Mouse (Mus musculus): ENCODE measurements around the gene Tbc1d10a. TPM values are rescaled to one million over a fixed set of nuclear protein-coding genes. Genes with fewer than 3 reads are reported as not detected.
A peak's percentile ranks its signal among the peaks of the same experiment; 100 is the strongest.

The Tbc1d10a gene
- polyA plus RNA-seq, 1 experiment from 2014 or later: 27.7 TPM

- 89% methylated on average over 7 of the region's 7 CpGs for WGBS
- Histone ChIP-seq H3K9ac (no peak overlapping the region), H3K27ac (no peak overlapping the region), H3K4me1 (no peaks in the 10 kb centered on the region), H3K36me3 (peaks cover 41% of the 10 kb centered on the region), H3K4me3 (no peak overlapping the region), H3K9me3 (no peaks in the 10 kb centered on the region), H3K27me3 (replicated peaks) (no peaks in the 10 kb centered on the region), H3K4me2 (replicated peaks) (no peak overlapping the region)
- ATAC-seq (ENCODE audit: low FRiP score, low read depth): no peak
Observed at GRCm38 (mm10) chr11:4205951-4206350, 19.4 kb downstream of the Tbc1d10a start.

DNA sequence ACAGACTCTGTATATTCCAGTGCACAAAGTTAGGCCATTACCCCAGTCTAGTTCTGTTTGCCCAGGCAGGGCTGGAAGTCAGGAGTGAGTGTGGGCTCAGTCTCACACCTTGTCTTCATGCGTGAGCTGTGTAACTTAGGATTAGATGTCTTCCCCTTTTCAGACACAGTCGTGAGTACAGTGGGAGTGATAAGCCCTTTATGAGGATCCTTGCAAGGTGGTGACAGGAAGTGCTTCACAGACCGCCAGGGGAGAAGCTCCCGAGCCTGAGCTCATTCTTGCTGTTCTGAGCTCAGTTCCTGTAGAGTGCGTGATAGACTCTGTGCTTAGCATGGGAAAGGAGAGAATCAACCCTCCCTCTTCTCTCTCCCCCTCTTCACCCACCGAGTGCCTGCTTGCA lies 20.0 kb downstream of the Tbc1d10a start:
- Histone ChIP-seq H3K4me1 (no peaks in the 10 kb centered on the region), H3K9ac (no peak overlapping the region), H3K4me3 (no peak overlapping the region), H3K4me2 (replicated peaks) (no peak overlapping the region), H3K27ac (no peak overlapping the region), H3K9me3 (no peaks in the 10 kb centered on the region), H3K36me3 (peaks cover 42% of the 10 kb centered on the region), H3K27me3 (replicated peaks) (no peaks in the 10 kb centered on the region)
- no peak for ATAC-seq (ENCODE audit: low FRiP score, low read depth)
- 87% methylated on average over 6 of the region's 6 CpGs for WGBS

DNA sequence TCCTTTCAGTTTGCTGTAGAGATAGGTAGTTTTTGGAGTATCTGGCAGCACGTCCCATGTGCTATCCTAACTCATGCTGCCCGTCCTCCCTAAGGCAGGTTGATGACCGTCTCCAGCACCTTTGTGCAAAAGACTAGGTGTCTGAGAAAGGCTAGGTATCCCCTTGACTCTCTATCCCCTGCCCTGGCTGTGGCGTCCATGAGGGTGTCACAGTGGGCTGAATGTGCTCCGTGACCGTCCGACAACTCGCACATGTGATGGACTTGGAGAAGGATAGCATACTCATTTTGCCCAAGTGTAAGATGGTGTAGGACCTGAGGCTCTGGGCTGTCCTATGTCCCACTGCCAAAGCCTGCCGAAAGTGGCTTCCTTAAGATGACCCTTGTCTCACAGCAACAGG lies 21.1 kb downstream of the Tbc1d10a start:
- H3K4me2 ChIP-seq (replicated peaks): no peak overlapping the region
- no peaks in the 10 kb centered on the region for H3K9me3 ChIP-seq
- no peak overlapping the region for H3K27ac ChIP-seq
- no peak overlapping the region for H3K9ac ChIP-seq
- 94% methylated on average over 9 of the region's 9 CpGs for WGBS
- no peaks in the 10 kb centered on the region for H3K27me3 ChIP-seq (replicated peaks)
- ATAC-seq (ENCODE audit: low FRiP score, low read depth): no peak
- no peaks in the 10 kb centered on the region for H3K4me1 ChIP-seq
- H3K36me3 ChIP-seq: peaks cover 53% of the 10 kb centered on the region
- H3K4me3 ChIP-seq: no peak overlapping the region

DNA sequence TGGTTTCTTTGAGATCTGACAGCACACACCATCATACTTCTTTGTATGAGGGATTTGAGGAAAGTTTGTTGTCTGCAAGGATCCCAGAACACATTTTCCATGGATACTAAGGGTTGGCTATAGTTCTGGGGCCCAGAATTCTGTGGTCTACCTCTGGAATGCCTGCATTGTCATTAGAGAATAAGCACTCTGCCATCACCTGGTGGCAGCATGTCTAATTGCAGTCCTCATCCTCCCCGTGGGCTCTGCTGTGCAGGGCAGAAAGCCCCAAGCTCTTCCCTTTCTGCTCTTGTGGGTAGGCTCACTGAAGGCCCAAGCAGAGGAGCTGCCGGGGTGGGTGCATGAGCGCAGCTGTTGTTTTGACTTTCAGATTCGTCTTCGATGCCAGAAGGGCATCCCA lies 23.0 kb downstream of the Tbc1d10a start:
- ATAC-seq (ENCODE audit: low FRiP score, low read depth): no peak
- no peak overlapping the region for H3K4me2 ChIP-seq (replicated peaks)
- peaks cover 71% of the 10 kb centered on the region for H3K36me3 ChIP-seq
- 81% methylated on average over 5 of the region's 5 CpGs for WGBS
- no peaks in the 10 kb centered on the region for H3K4me1 ChIP-seq
- no peaks in the 10 kb centered on the region for H3K27me3 ChIP-seq (replicated peaks)
- H3K9ac ChIP-seq: no peak overlapping the region
- no peak overlapping the region for H3K4me3 ChIP-seq
- no peak overlapping the region for H3K27ac ChIP-seq
- H3K9me3 ChIP-seq: no peaks in the 10 kb centered on the region

DNA sequence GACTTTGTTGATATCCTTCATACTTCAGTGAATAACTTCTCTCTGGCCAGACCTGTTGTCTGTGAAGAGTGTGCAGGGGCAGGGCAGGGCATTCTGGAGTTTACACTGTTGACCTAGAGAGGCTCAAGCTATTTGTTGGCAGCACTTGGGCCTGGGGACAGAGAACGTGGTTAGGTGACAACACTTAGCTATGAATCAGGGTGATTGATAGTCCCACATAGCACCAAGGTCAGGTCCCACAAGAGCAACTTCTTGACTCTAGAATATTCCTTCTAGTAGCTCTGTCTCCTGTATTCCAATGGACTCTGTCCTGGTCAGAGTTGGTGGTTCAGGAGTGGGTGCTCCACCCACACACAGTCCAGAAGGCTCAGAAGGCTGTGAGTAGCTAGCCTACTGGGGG lies 24.2 kb downstream of the Tbc1d10a start:
- Histone ChIP-seq H3K4me2 (replicated peaks) (no peak overlapping the region), H3K4me3 (no peak overlapping the region), H3K27me3 (replicated peaks) (no peaks in the 10 kb centered on the region), H3K9ac (no peak overlapping the region), H3K9me3 (no peaks in the 10 kb centered on the region), H3K36me3 (peaks cover 83% of the 10 kb centered on the region), H3K4me1 (no peaks in the 10 kb centered on the region), H3K27ac (no peak overlapping the region)
- WGBS: 69% methylated on average over 1 of the region's 1 CpGs
- ATAC-seq (ENCODE audit: low FRiP score, low read depth): no peak

DNA sequence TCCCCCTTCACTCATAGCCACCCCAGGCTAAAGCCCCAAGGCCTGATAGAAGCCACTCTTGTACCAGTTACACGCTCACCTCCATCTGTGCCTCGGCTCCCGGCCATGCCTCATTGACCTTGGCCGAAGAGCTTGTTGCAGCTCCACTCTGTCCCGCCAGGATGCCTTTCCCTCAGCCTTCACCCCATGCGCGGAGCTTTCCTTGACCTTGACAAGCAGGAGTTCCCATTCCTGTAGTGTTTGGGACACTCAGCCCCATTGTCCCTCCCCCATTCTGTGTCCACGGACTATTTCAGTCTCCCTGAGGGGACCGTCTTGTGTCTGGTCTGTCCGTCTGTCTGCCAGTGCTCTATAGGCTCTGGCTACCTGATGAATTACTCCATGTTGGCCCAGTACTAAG lies 26.5 kb downstream of the Tbc1d10a start:
- peaks cover 67% of the 10 kb centered on the region for H3K36me3 ChIP-seq

DNA sequence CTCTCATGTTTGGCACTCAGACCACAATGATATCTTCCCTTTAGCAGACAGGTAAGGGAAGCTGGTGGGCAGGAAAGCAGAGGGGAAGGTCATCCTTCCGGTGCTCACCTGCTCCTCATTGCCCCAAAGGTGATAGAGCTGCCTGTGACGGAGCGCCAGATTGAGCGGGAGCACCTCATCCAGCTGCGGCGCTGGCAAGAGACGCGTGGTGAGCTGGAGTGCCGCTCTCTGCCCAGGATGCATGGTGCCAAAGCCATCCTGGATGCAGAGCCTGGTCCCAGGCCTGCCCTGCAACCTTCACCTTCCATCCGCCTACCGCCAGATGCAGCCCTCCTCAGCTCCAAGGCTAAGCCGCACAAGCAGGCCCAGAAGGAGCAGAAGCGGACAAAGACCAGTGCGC lies 28.0 kb downstream of the Tbc1d10a start:
- Histone ChIP-seq H3K27me3 (replicated peaks) (peaks cover 20% of the 10 kb centered on the region), H3K4me3 (no peak overlapping the region), H3K4me2 (replicated peaks) (no peak overlapping the region), H3K9me3 (no peaks in the 10 kb centered on the region), H3K27ac (no peak overlapping the region), H3K9ac (no peak overlapping the region), H3K36me3 (peaks cover 57% of the 10 kb centered on the region), H3K4me1 (peaks cover 13% of the 10 kb centered on the region)
- ATAC-seq (ENCODE audit: low FRiP score, low read depth): no peak
- WGBS: 94% methylated on average over 14 of the region's 14 CpGs

More for the DNA sequence above, 26.5 kb downstream of the Tbc1d10a start:
- Histone ChIP-seq H3K4me1 (peaks cover 6% of the 10 kb centered on the region), H3K4me2 (replicated peaks) (no peak overlapping the region), H3K27me3 (replicated peaks) (peaks cover 6% of the 10 kb centered on the region), H3K4me3 (no peak overlapping the region), H3K27ac (no peak overlapping the region), H3K9me3 (no peaks in the 10 kb centered on the region), H3K9ac (no peak overlapping the region)
- 93% methylated on average over 10 of the region's 10 CpGs for WGBS
- ATAC-seq (ENCODE audit: low FRiP score, low read depth): no peak

DNA sequence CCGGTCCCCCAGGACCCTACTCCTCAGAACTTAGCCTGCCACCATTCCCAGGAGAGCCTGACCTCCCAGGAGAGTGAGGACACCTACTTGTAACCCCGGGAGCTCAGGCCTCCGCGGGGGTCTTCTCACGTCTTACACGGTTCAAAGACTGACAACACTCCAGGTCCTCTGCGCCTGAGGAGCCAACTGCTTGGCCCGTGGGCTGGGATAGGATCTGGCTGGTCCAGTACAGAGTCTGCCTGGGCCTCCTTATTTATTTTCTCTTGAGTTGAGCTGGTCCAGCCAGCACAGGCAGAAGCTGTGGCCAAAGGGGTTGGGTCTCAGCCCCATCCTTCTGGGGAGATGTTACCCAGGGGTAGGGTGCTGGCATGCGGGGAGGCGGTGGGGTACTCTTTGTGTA lies 28.5 kb downstream of the Tbc1d10a start:
- H3K4me1 ChIP-seq: peaks cover 13% of the 10 kb centered on the region
- WGBS: 90% methylated on average over 10 of the region's 10 CpGs
- H3K9ac ChIP-seq: no peak overlapping the region
- H3K4me3 ChIP-seq: no peak overlapping the region
- no peak for ATAC-seq (ENCODE audit: low FRiP score, low read depth)
- peaks cover 24% of the 10 kb centered on the region for H3K27me3 ChIP-seq (replicated peaks)
- H3K27ac ChIP-seq: no peak overlapping the region
- no peak overlapping the region for H3K4me2 ChIP-seq (replicated peaks)
- no peaks in the 10 kb centered on the region for H3K9me3 ChIP-seq
- peaks cover 52% of the 10 kb centered on the region for H3K36me3 ChIP-seq

DNA sequence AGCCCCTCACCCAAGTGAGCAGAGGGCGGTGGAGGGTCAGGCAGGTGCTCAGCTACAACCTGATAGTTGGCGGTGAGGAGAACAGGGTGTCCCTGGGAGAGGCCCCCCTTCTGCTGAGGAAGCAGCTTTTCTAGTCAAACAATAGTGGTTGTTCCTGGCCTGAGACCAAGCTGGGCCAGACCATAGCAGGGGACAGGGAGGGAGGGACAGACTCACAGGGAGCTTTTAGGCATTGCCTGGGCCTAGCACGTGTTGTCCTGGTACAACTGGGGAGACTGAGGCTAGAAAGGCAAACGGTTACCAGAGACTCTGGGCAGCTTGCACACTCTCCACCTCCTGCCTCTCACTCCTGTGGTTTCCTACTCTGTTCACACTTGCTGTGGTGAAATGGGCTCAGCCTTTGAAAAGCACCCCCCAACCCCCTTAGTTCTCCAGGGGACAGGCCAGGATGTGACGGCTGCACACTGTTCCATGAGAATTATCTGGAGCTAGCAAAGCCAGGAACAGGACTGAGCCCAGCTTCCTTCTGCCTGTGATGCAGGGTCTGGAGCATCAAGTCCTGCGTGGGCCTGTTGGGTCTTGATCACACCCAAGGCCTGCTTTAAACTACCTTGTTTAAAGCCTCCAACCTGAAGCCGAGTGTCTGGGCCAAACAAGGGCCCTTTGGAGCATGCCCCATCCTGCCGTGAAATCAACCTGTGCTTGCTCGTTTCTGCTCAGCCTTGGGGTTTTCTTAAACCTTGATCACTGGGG lies 29.8 kb downstream of the Tbc1d10a start:
- ATAC-seq (ENCODE audit: low FRiP score, low read depth): no peak
- 85% methylated on average over 9 of the region's 9 CpGs for WGBS
- Histone ChIP-seq H3K4me3 (no peak overlapping the region), H3K4me1 (peaks cover 13% of the 10 kb centered on the region), H3K9ac (no peak overlapping the region), H3K27me3 (replicated peaks) (peaks cover 26% of the 10 kb centered on the region), H3K9me3 (no peaks in the 10 kb centered on the region), H3K27ac (no peak overlapping the region), H3K4me2 (replicated peaks) (no peak overlapping the region), H3K36me3 (peaks cover 42% of the 10 kb centered on the region)

GRCm38 (mm10) chr11:4217914-4218629 lies 31.5 kb downstream of the Tbc1d10a start, which contains the start of gene Castor1:
TSS of gene Castor1 (plus strand) at chr11:4218225.
- WGBS: 1% methylated on average over 56 of the region's 56 CpGs
- Histone ChIP-seq H3K4me3 (peak within 1 kb of the TSS; percentile 43), H3K36me3 (peaks cover 27% of the 10 kb centered on the region), H3K4me2 (replicated peaks) (peak within 1 kb of the TSS; percentile 92), H3K9me3 (no peaks in the 10 kb centered on the region), H3K4me1 (peaks cover 13% of the 10 kb centered on the region), H3K27me3 (replicated peaks) (peaks cover 26% of the 10 kb centered on the region), H3K9ac (peak within 1 kb of the TSS; percentile 56), H3K27ac (no peak within 1 kb of the TSS)
- peak; percentile 75 for ATAC-seq (ENCODE audit: low FRiP score, low read depth)

- Histone ChIP-seq H3K4me1 (peaks cover 13% of the 10 kb centered on the region), H3K27me3 (replicated peaks) (peaks cover 26% of the 10 kb centered on the region), H3K27ac (no peak overlapping the region), H3K4me2 (replicated peaks) (peak overlapping the region; percentile 92), H3K9ac (peak overlapping the region; percentile 56; the same call in 1 of the 2 replicates), H3K9me3 (no peaks in the 10 kb centered on the region), H3K4me3 (peak overlapping the region; percentile 43), H3K36me3 (peaks cover 21% of the 10 kb centered on the region)
- ATAC-seq (ENCODE audit: low FRiP score, low read depth): no peak
- WGBS: 4% methylated on average over 6 of the region's 6 CpGs
Observed at GRCm38 (mm10) chr11:4218637-4219036, 32.0 kb downstream of the Tbc1d10a start.

- H3K27me3 ChIP-seq (replicated peaks): peaks cover 26% of the 10 kb centered on the region
- WGBS: 8% methylated on average over 2 of the region's 2 CpGs
- 0 out of 2 replicates have a peak overlapping the region, but pooled peaks have one; percentile 2 for H3K4me2 ChIP-seq (replicated peaks)
- no peak overlapping the region for H3K4me3 ChIP-seq
- no peaks in the 10 kb centered on the region for H3K9me3 ChIP-seq
- no peak overlapping the region for H3K9ac ChIP-seq
- peaks cover 13% of the 10 kb centered on the region for H3K4me1 ChIP-seq
- H3K27ac ChIP-seq: no peak overlapping the region
- H3K36me3 ChIP-seq: peaks cover 15% of the 10 kb centered on the region
- no peak for ATAC-seq (ENCODE audit: low FRiP score, low read depth)
Observed at GRCm38 (mm10) chr11:4219317-4219751, 32.7 kb downstream of the Tbc1d10a start.
